Mouse (Mus musculus) hematopoietic stem cell, adult 5-6 weeks (primary cell): ENCODE data around the gene Fgf14. TPM values are rescaled to one million over a fixed set of nuclear protein-coding genes. Genes with fewer than 3 reads are reported as not detected.
"Not testable (repeated sequence)": the region's sequence is repeated elsewhere in the genome, so short reads cannot be mapped to it uniquely, and the experiment has no call there.

Experiments
- ATAC-seq, 2 experiments: fragments of 125-278 bp in 1 of 2; replicated peaks in 1 of 2; 2 replicates each; pipeline ENCODE4 v1.8.0; 2016 to 2017; ENCODE audit warnings: inconsistent platforms in 2 of 2, mild to moderate bottlenecking in 2 of 2, moderate number of reproducible peaks in 2 of 2, low read depth in 1 of 2, moderate TSS enrichment in 1 of 2; ENCODE audit not compliant: low FRiP score in 2 of 2, poor library complexity in 2 of 2, severe bottlenecking in 2 of 2, insufficient read depth in 1 of 2, low TSS enrichment in 1 of 2
- total RNA-seq: library from RNA; stranded (forward); fragments of 172-1452, 232-1000 nt; gene quantifications from 2 replicates; pipeline ENCODE4 v1.2.3, GENCODE M21; 2017

Gene Fgf14
- total RNA-seq, 1 experiment from 2014 or later, result not detected

GRCm38 (mm10) chr14:124535376-124535775 lies 141.6 kb downstream of the Fgf14 start:
- ATAC-seq, result not testable (repeated sequence)

GRCm38 (mm10) chr14:124532051-124532450 lies 144.9 kb downstream of the Fgf14 start:
- ATAC-seq, result no peak

GRCm38 (mm10) chr14:124512009-124512408 lies 164.9 kb downstream of the Fgf14 start:
- ATAC-seq, result no peak

GRCm38 (mm10) chr14:124488971-124489370 lies 188.0 kb downstream of the Fgf14 start:
- no peak for ATAC-seq

- ATAC-seq, result no peak
These were observed 191.7 kb downstream of the Fgf14 start for GRCm38 (mm10) chr14:124485261-124485660.

GRCm38 (mm10) chr14:124474066-124474667 lies 202.8 kb downstream of the Fgf14 start:
- no peak for ATAC-seq

GRCm38 (mm10) chr14:124470909-124471308 lies 206.0 kb downstream of the Fgf14 start:
- ATAC-seq, result no peak

- no peak for ATAC-seq
These were observed 221.8 kb downstream of the Fgf14 start for GRCm38 (mm10) chr14:124455120-124455519.

GRCm38 (mm10) chr14:124446096-124446840 lies 230.7 kb downstream of the Fgf14 start:
- ATAC-seq, result no peak

GRCm38 (mm10) chr14:124444831-124445230 lies 232.1 kb downstream of the Fgf14 start:
- no peak for ATAC-seq

- ATAC-seq, result not testable (repeated sequence)
These were observed 237.6 kb downstream of the Fgf14 start for GRCm38 (mm10) chr14:124439298-124439697.

GRCm38 (mm10) chr14:124411890-124412289 lies 265.0 kb downstream of the Fgf14 start:
- ATAC-seq, result no peak

GRCm38 (mm10) chr14:124410945-124411344 lies 266.0 kb downstream of the Fgf14 start:
- ATAC-seq, result no peak

GRCm38 (mm10) chr14:124328391-124328790 lies 348.5 kb downstream of the Fgf14 start:
- ATAC-seq, result no peak

- ATAC-seq, result no peak
These were observed 357.8 kb downstream of the Fgf14 start for GRCm38 (mm10) chr14:124319017-124319718.

GRCm38 (mm10) chr14:124315513-124315912 lies 361.4 kb downstream of the Fgf14 start:
- ATAC-seq, result no peak

- no peak for ATAC-seq
These were observed 389.9 kb downstream of the Fgf14 start for GRCm38 (mm10) chr14:124287027-124287426.

GRCm38 (mm10) chr14:124278384-124278944 lies 398.5 kb downstream of the Fgf14 start:
- no peak for ATAC-seq
